In the genomic region with DNA sequence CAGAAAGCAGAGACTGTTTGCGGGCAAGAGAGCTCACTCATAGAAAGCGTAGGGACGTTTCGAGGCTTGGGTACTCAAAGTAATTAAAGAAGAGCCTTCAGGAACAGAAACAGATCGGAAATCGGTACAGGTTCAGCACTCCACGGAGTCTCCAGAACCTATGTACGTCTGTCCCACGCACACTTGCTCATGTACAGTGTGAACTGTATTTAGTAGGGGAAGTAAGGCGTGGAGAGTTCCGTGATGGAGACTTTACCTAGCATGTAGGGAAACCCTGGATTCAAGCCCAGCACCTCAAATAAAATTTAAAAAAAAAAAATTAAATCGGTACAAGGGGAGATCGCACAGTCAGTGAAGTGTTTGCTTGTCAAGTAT, we compare ENCODE assay signal across 8 mouse cellular contexts. TPM values are rescaled to one million over a fixed set of nuclear protein-coding genes. Genes with fewer than 3 reads are reported as not detected.
DNase-seq lines count a peak whose midpoint lies in the region; ATAC-seq and TF ChIP-seq lines count a peak whose summit lies in the region.

No protein-coding gene starts in this region.

- peak overlapping the region; percentile 85 for H3K4me3 ChIP-seq in testis, adult 2 months (ENCODE audit: control insufficient read depth, low read depth, low read length)
- H3K4me3 ChIP-seq in liver, embryonic 11.5 days (ENCODE audit: low read depth, low read length): peak overlapping the region; percentile 56

- peak; percentile 61; the same call in 1 of the 2 replicates for ATAC-seq in cerebellum, adult (ENCODE audit: insufficient number of reproducible peaks, low FRiP score, low TSS enrichment)
- peak; percentile 62 for ATAC-seq in liver, embryonic 11.5 days (replicated peaks; ENCODE audit: low FRiP score)

- H3K27me3 ChIP-seq in testis, adult 2 months (ENCODE audit: control insufficient read depth, insufficient read depth, low read length): no peaks in the 10 kb centered on the region
- H3K27me3 ChIP-seq in liver, embryonic 11.5 days (replicated peaks; ENCODE audit: control insufficient read depth, insufficient read depth, low read length): no peaks in the 10 kb centered on the region

- H3K9me3 ChIP-seq in liver, embryonic 11.5 days (ENCODE audit: control insufficient read depth, low read length): no peaks in the 10 kb centered on the region

- peaks cover 6% of the 10 kb centered on the region for H3K4me1 ChIP-seq in testis, adult 2 months (ENCODE audit: control insufficient read depth, insufficient read depth, low read length)
- no peaks in the 10 kb centered on the region for H3K4me1 ChIP-seq in liver, embryonic 11.5 days (replicated peaks; ENCODE audit: control insufficient read depth, insufficient read depth, low read length)

- whole genome bisulfite sequencing in liver, embryonic 11.5 days: 13% methylated on average over 13 of the region's 13 CpGs

- DNase-seq in cerebellum, adult 11 months: no peak
- DNase-seq in testis, postnatal 14 days (ENCODE audit: low spot score): no peak
- no peak for DNase-seq in liver, embryonic 11.5 days (ENCODE audit: low spot score)
- DNase-seq in thymus, postnatal 36 days: no peak
- DNase-seq in adrenal gland, adult 18-20 months (ENCODE audit: low spot score in 2 of 2): no peak
- DNase-seq in layer of hippocampus, adult 18-20 months (ENCODE audit: low spot score in 2 of 2): no peak

- peak overlapping the region; percentile 67; the same call in 1 of the 2 replicates for H3K27ac ChIP-seq in testis, adult 2 months (ENCODE audit: control insufficient read depth, insufficient read depth, low read depth, low read length)
- 0 out of 2 replicates have a peak overlapping the region, but pooled peaks have one; percentile 42 for H3K27ac ChIP-seq in liver, embryonic 11.5 days (ENCODE audit: low read depth, low read length)

- peak overlapping the region; percentile 66 for H3K9ac ChIP-seq in liver, embryonic 11.5 days (ENCODE audit: low read depth, low read length)

- TF ChIP-seq CTCF in testis, adult 2 months (IDR thresholded peaks at IDR 0.05; ENCODE audit: control insufficient read depth, insufficient read depth, insufficient replicate concordance, low read depth, low read length): no peak

- no peak for TF ChIP-seq POLR2A in testis, adult 2 months (IDR thresholded peaks at IDR 0.05; ENCODE audit: control insufficient read depth, low read depth, low read length)

- H3K36me3 ChIP-seq in testis, adult 2 months (ENCODE audit: control insufficient read depth, insufficient read depth, low read length): no peaks in the 10 kb centered on the region
- H3K36me3 ChIP-seq in liver, embryonic 11.5 days (ENCODE audit: control insufficient read depth, insufficient read depth, low read length): no peaks in the 10 kb centered on the region

- peak overlapping the region; percentile 84 for H3K4me2 ChIP-seq in liver, embryonic 11.5 days

RNA-seq across cellular contexts. Expression of a gene that starts 6.4 kb away (rescaled TPM):
- 45.3 and 57.6 TPM in 2 replicates for polyA plus RNA-seq in testis, adult 2 months (2012; rRNA removed)
- polyA plus RNA-seq in liver, embryonic 11.5 days (2014; fragmentation: Nextera tagmentation; extraction: Ambion mirVana): 5.6 and 6.3 TPM in 2 replicates
- total RNA-seq in adrenal gland, adult 18-20 months (2021): 1 to 10 TPM; 6.2 to 6.3 TPM
- 10 to 100 TPM; 28.0 to 29.6 TPM for total RNA-seq in layer of hippocampus, adult 18-20 months (2021)

RNA-seq across cellular contexts. Expression of a gene that starts 7.7 kb away (rescaled TPM):
- polyA plus RNA-seq in testis, adult 2 months (2012; rRNA removed): 4.5 and 4.9 TPM in 2 replicates
- polyA plus RNA-seq in liver, embryonic 11.5 days (2014; fragmentation: Nextera tagmentation; extraction: Ambion mirVana): 0.12 and 0.25 TPM in 2 replicates
- total RNA-seq in adrenal gland, adult 18-20 months (2021): not detected
- not detected for total RNA-seq in layer of hippocampus, adult 18-20 months (2021)

RNA-seq across cellular contexts. Expression of a gene that starts 28.9 kb away (rescaled TPM):
- polyA plus RNA-seq in testis, adult 2 months (2012; rRNA removed): 3.5 and 3.7 TPM in 2 replicates
- 14.3 and 14.8 TPM in 2 replicates for polyA plus RNA-seq in liver, embryonic 11.5 days (2014; fragmentation: Nextera tagmentation; extraction: Ambion mirVana)
- 10 to 100 TPM; 11.0 to 12.3 TPM for total RNA-seq in adrenal gland, adult 18-20 months (2021)
- 1 to 10 TPM; 7.9 to 8.0 TPM for total RNA-seq in layer of hippocampus, adult 18-20 months (2021)

RNA-seq across cellular contexts. Expression of a gene that starts 52.2 kb away (rescaled TPM):
- polyA plus RNA-seq in testis, adult 2 months (2012; rRNA removed): 0.35 and 0.36 TPM in 2 replicates
- polyA plus RNA-seq in liver, embryonic 11.5 days (2014; fragmentation: Nextera tagmentation; extraction: Ambion mirVana): 0.27 TPM in 1 of 2 replicates, not detected in the other
- total RNA-seq in adrenal gland, adult 18-20 months (2021): under 1 TPM; 0.10 TPM
- total RNA-seq in layer of hippocampus, adult 18-20 months (2021): under 1 TPM in 1 of 2 experiments, not detected in 1; 0.10 TPM
